Mouse (Mus musculus) C2C12 (cell line): ENCODE results near the gene Hltf.

ENCODE experiments used
- CTCF ChIP-seq: IDR thresholded peaks from one replicate; pipeline ENCODE4 v1.5.1; 2011; ENCODE audit not compliant: control insufficient read depth, insufficient read depth, insufficient read length
- MAX ChIP-seq: IDR thresholded peaks from one replicate; pipeline ENCODE4 v1.6.1; 2011; ENCODE audit warnings: mild to moderate bottlenecking, control low read depth
- MYOG ChIP-seq: IDR thresholded peaks from one replicate; pipeline ENCODE4 v1.6.1; 2011; ENCODE audit not compliant: control insufficient read depth, insufficient read length; ENCODE audit errors: extremely low read depth

DNA sequence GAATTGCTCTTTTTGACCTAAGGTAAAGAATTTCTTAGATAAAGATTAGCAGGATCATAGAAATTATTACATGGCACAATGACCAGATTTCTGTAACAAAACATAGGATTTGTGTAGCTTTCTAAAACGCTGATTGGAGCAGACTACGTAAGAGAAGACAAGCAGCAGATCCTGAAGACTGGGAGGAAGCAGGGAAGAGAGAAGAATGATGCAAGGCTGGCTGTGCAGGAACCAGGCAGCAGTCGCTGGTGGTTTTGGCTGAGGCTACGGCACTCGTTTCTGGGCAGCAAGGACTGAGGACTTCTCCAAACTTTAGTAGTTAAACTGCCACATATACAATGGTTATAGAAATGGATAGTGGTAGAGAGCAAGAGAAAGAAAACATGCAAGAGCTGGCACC is 71.9 kb downstream of the Hltf start:
- no peak for TF ChIP-seq MAX
- TF ChIP-seq CTCF: no peak
- TF ChIP-seq MYOG: no peak
